Mouse (Mus musculus) forebrain, embryonic 13.5 days (tissue): ENCODE data around the gene Inka2. TPM values are rescaled to one million over a fixed set of nuclear protein-coding genes. Genes with fewer than 3 reads are reported as not detected.
A peak's percentile ranks its signal among the peaks of the same experiment; 100 is the strongest.

Experiments used
- ATAC-seq: fragments of 200-750 bp; cut with Nextera tagmentation; 2 replicates; pipeline ENCODE4 v1.8.0; 2017
- H3K27ac ChIP-seq: fragments of 300-500 bp; sonication (generic); 2 replicates; pipeline ENCODE4 v1.5.1; 2015; ENCODE audit warnings: inconsistent platforms, mild to moderate bottlenecking, moderate library complexity
- H3K27me3 ChIP-seq: fragments of 300-500 bp; sonication (generic); 2 replicates; pipeline ENCODE4 v1.6.1; 2015; ENCODE audit warnings: mild to moderate bottlenecking, inconsistent platforms
- H3K36me3 ChIP-seq: fragments of 300-500 bp; sonication (generic); 2 replicates; pipeline ENCODE4 v1.6.1; 2015; ENCODE audit warnings: mild to moderate bottlenecking, inconsistent platforms; ENCODE audit not compliant: poor library complexity, severe bottlenecking
- H3K4me1 ChIP-seq: fragments of 300-500 bp; sonication (generic); 2 replicates; pipeline ENCODE4 v1.6.1; 2015; ENCODE audit warnings: inconsistent platforms
- H3K4me2 ChIP-seq: fragments of 300-500 bp; sonication (generic); 2 replicates; pipeline ENCODE4 v1.6.1; 2015; ENCODE audit warnings: inconsistent platforms, mild to moderate bottlenecking, moderate library complexity
- H3K4me3 ChIP-seq: fragments of 300-500 bp; sonication (generic); 2 replicates; pipeline ENCODE4 v1.5.1; 2015; ENCODE audit warnings: mild to moderate bottlenecking, inconsistent platforms
- H3K9ac ChIP-seq: fragments of 300-500 bp; sonication (generic); 2 replicates; pipeline ENCODE4 v1.6.1; 2015; ENCODE audit warnings: mild to moderate bottlenecking, inconsistent platforms
- H3K9me3 ChIP-seq: fragments of 300-500 bp; sonication (generic); replicated peaks from 2 replicates; pipeline ENCODE4 v1.6.1; 2016; ENCODE audit warnings: inconsistent platforms
- WGBS: fragments of 180-500 bp; shearing (Covaris S2); methylation state at CpG from one replicate; pipeline ENCODE4 v1.1.7; 2015; 5-methylcytosine and 5-hydroxymethylcytosine counted together
- polyA plus RNA-seq: library from polyadenylated mRNA; unstranded; fragments of >200 nt; fragmentation: Nextera tagmentation; extraction: Ambion mirVana; gene quantifications from 2 replicates; pipeline ENCODE4 v1.2.1, GENCODE M21; 2015

Gene Inka2
- polyA plus RNA-seq, 1 experiment from 2014 or later = 2.5 TPM

GRCm38 (mm10) chr3:105716353-105717000 is 12.1 kb downstream of the Inka2 start:
- Histone ChIP-seq H3K27ac (no peak overlapping the region), H3K9ac (no peak overlapping the region), H3K4me2 (no peak overlapping the region), H3K27me3 (no peaks in the 10 kb centered on the region), H3K9me3 (no peaks in the 10 kb centered on the region), H3K36me3 (0 out of 2 replicates have a peak, but pooled peaks cover 6% of the 10 kb centered on the region), H3K4me3 (no peak overlapping the region), H3K4me1 (peaks cover 27% of the 10 kb centered on the region)
- ATAC-seq = no peak
- whole genome bisulfite sequencing = 61% methylated on average over 18 of the region's 18 CpGs

- 57% methylated on average over 11 of the region's 11 CpGs for WGBS
- 0 out of 2 replicates have a peak, but pooled peaks cover 6% of the 10 kb centered on the region for H3K36me3 ChIP-seq
- peaks cover 23% of the 10 kb centered on the region for H3K4me1 ChIP-seq
- no peak overlapping the region for H3K4me2 ChIP-seq
- H3K27ac ChIP-seq = no peak overlapping the region
- peak; percentile 67 for ATAC-seq
- no peaks in the 10 kb centered on the region for H3K9me3 ChIP-seq
- no peak overlapping the region for H3K4me3 ChIP-seq
- H3K9ac ChIP-seq = no peak overlapping the region
- H3K27me3 ChIP-seq = no peaks in the 10 kb centered on the region
Observed at GRCm38 (mm10) chr3:105717856-105718555, 13.6 kb downstream of the Inka2 start.

GRCm38 (mm10) chr3:105718746-105719145 is 14.3 kb downstream of the Inka2 start:
- Histone ChIP-seq H3K4me2 (no peak overlapping the region), H3K27me3 (no peaks in the 10 kb centered on the region), H3K9ac (no peak overlapping the region), H3K9me3 (no peaks in the 10 kb centered on the region), H3K4me1 (peaks cover 21% of the 10 kb centered on the region), H3K27ac (no peak overlapping the region), H3K4me3 (no peak overlapping the region), H3K36me3 (0 out of 2 replicates have a peak, but pooled peaks cover 6% of the 10 kb centered on the region)
- ATAC-seq = no peak
- 70% methylated on average over 4 of the region's 4 CpGs for WGBS

- 0 out of 2 replicates have a peak, but pooled peaks cover 6% of the 10 kb centered on the region for H3K36me3 ChIP-seq
- ATAC-seq = no peak
- H3K9me3 ChIP-seq = no peaks in the 10 kb centered on the region
- H3K4me1 ChIP-seq = peaks cover 13% of the 10 kb centered on the region
- H3K4me2 ChIP-seq = no peak overlapping the region
- no peak overlapping the region for H3K4me3 ChIP-seq
- no peak overlapping the region for H3K9ac ChIP-seq
- 73% methylated on average over 4 of the region's 4 CpGs for WGBS
- H3K27ac ChIP-seq = no peak overlapping the region
- no peaks in the 10 kb centered on the region for H3K27me3 ChIP-seq
Observed at GRCm38 (mm10) chr3:105719979-105720378, 15.6 kb downstream of the Inka2 start.

- Histone ChIP-seq H3K4me3 (no peak overlapping the region), H3K9ac (no peak overlapping the region), H3K4me1 (peaks cover 13% of the 10 kb centered on the region), H3K27me3 (no peaks in the 10 kb centered on the region), H3K4me2 (no peak overlapping the region), H3K36me3 (0 out of 2 replicates have a peak, but pooled peaks cover 6% of the 10 kb centered on the region), H3K27ac (no peak overlapping the region), H3K9me3 (no peaks in the 10 kb centered on the region)
- no peak for ATAC-seq
- 81% methylated on average over 4 of the region's 4 CpGs for WGBS
Observed at GRCm38 (mm10) chr3:105720514-105720913, 16.1 kb downstream of the Inka2 start.

GRCm38 (mm10) chr3:105721681-105722201 is 17.3 kb downstream of the Inka2 start:
- no peak overlapping the region for H3K4me2 ChIP-seq
- ATAC-seq = no peak
- no peaks in the 10 kb centered on the region for H3K9me3 ChIP-seq
- no peak overlapping the region for H3K9ac ChIP-seq
- H3K4me3 ChIP-seq = no peak overlapping the region
- no peaks in the 10 kb centered on the region for H3K27me3 ChIP-seq
- no peak overlapping the region for H3K27ac ChIP-seq
- H3K36me3 ChIP-seq = 0 out of 2 replicates have a peak, but pooled peaks cover 5% of the 10 kb centered on the region
- H3K4me1 ChIP-seq = peaks cover 10% of the 10 kb centered on the region
- 80% methylated on average over 2 of the region's 2 CpGs for WGBS

- Histone ChIP-seq H3K27ac (no peak overlapping the region), H3K4me1 (peaks cover 10% of the 10 kb centered on the region), H3K9me3 (no peaks in the 10 kb centered on the region), H3K9ac (no peak overlapping the region), H3K4me2 (no peak overlapping the region), H3K36me3 (no peaks in the 10 kb centered on the region), H3K4me3 (no peak overlapping the region), H3K27me3 (no peaks in the 10 kb centered on the region)
- ATAC-seq = no peak
- WGBS = 91% methylated on average over 3 of the region's 3 CpGs
Observed at GRCm38 (mm10) chr3:105722510-105722909, 18.1 kb downstream of the Inka2 start.

GRCm38 (mm10) chr3:105726037-105726436 is 21.6 kb downstream of the Inka2 start:
- no peak overlapping the region for H3K4me2 ChIP-seq
- H3K36me3 ChIP-seq = peaks cover 5% of the 10 kb centered on the region; the same call in 1 of the 2 replicates
- H3K9ac ChIP-seq = no peak overlapping the region
- no peaks in the 10 kb centered on the region for H3K9me3 ChIP-seq
- H3K27me3 ChIP-seq = no peaks in the 10 kb centered on the region
- no peaks in the 10 kb centered on the region for H3K4me1 ChIP-seq
- no peak overlapping the region for H3K27ac ChIP-seq
- WGBS = 2% methylated on average over 1 of the region's 1 CpGs
- no peak overlapping the region for H3K4me3 ChIP-seq
- ATAC-seq = 0 out of 2 replicates have a peak, but pooled peaks have one; percentile 48

- 94% methylated on average over 4 of the region's 4 CpGs for WGBS
- ATAC-seq = no peak
Observed at GRCm38 (mm10) chr3:105732360-105732759, 28.0 kb downstream of the Inka2 start.

GRCm38 (mm10) chr3:105733538-105733937 is 29.1 kb downstream of the Inka2 start:
- peaks cover 23% of the 10 kb centered on the region for H3K36me3 ChIP-seq
- no peak overlapping the region for H3K9ac ChIP-seq
- ATAC-seq = no peak
- no peaks in the 10 kb centered on the region for H3K27me3 ChIP-seq
- H3K4me1 ChIP-seq = no peaks in the 10 kb centered on the region
- no peak overlapping the region for H3K4me2 ChIP-seq
- WGBS = 86% methylated on average over 4 of the region's 4 CpGs
- H3K9me3 ChIP-seq = no peaks in the 10 kb centered on the region
- no peak overlapping the region for H3K27ac ChIP-seq
- no peak overlapping the region for H3K4me3 ChIP-seq

More at GRCm38 (mm10) chr3:105732360-105732759, 28.0 kb downstream of the Inka2 start:
- no peak overlapping the region for H3K4me3 ChIP-seq
- H3K27ac ChIP-seq = no peak overlapping the region
- no peaks in the 10 kb centered on the region for H3K27me3 ChIP-seq
- no peak overlapping the region for H3K4me2 ChIP-seq
- peaks cover 20% of the 10 kb centered on the region for H3K36me3 ChIP-seq
- no peaks in the 10 kb centered on the region for H3K4me1 ChIP-seq
- H3K9me3 ChIP-seq = no peaks in the 10 kb centered on the region
- H3K9ac ChIP-seq = no peak overlapping the region

- Histone ChIP-seq H3K36me3 (peaks cover 25% of the 10 kb centered on the region), H3K4me2 (no peak overlapping the region), H3K9ac (no peak overlapping the region), H3K4me3 (no peak overlapping the region), H3K27ac (no peak overlapping the region), H3K27me3 (no peaks in the 10 kb centered on the region), H3K4me1 (no peaks in the 10 kb centered on the region), H3K9me3 (no peaks in the 10 kb centered on the region)
- no peak for ATAC-seq
Observed at GRCm38 (mm10) chr3:105735285-105735684, 30.9 kb downstream of the Inka2 start.

- H3K9me3 ChIP-seq = no peaks in the 10 kb centered on the region
- no peak overlapping the region for H3K4me2 ChIP-seq
- no peaks in the 10 kb centered on the region for H3K4me1 ChIP-seq
- 93% methylated on average over 1 of the region's 1 CpGs for WGBS
- H3K27ac ChIP-seq = no peak overlapping the region
- no peaks in the 10 kb centered on the region for H3K27me3 ChIP-seq
- no peak overlapping the region for H3K9ac ChIP-seq
- ATAC-seq = no peak
- peaks cover 19% of the 10 kb centered on the region for H3K36me3 ChIP-seq
- H3K4me3 ChIP-seq = no peak overlapping the region
Observed at GRCm38 (mm10) chr3:105736148-105736547, 31.7 kb downstream of the Inka2 start.
